Mouse (Mus musculus) heart, postnatal 10 days (tissue): ENCODE measurements around the gene Zfp967. TPM values are rescaled to one million over a fixed set of nuclear protein-coding genes. Genes with fewer than 3 reads are reported as not detected.
"Not testable (repeated sequence)": the region's sequence is repeated elsewhere in the genome, so short reads cannot be mapped to it uniquely, and the experiment has no call there.

ENCODE experiments used
- DNase-seq, 2 experiments: peaks; one replicate each; pipeline ENCODE4 v3.0.0; 2021
- intact Hi-C: fragments of 180-260 bp; cut with DNase I; formaldehyde crosslinking; loops from one replicate; pipeline ENCODE4 v1.15.1; 2025
- total RNA-seq, 2 experiments: library from RNA; stranded (reverse); gene quantifications; 2 replicates each; pipeline ENCODE4 v1.2.3; 2021

Zfp967 gene
- total RNA-seq, result not detected

DNA sequence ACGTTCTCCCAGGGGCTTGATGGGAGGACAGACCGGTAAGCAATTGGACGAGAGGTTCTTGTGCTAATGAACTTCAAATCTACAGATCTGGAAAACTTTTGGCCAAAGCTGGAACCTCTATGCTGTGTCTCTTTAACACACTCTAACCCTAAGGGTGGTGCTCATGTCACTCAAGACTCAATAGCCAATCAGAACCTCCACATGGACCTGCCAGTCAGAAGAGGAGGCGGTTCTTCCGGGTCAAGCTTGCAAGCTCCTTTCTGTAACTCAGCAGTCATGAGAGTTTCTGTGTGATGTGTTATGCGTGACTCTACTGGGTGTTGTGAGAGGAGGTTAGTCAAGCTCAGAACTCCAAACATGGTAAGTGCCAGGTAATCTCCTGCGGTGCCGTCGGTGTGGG is at the start of gene Zfp967:
TSS of gene Zfp967 (plus strand) at position 301 of the 400 bp plus-strand sequence.
- DNase-seq, intact Hi-C loops: not testable (repeated sequence)

DNA sequence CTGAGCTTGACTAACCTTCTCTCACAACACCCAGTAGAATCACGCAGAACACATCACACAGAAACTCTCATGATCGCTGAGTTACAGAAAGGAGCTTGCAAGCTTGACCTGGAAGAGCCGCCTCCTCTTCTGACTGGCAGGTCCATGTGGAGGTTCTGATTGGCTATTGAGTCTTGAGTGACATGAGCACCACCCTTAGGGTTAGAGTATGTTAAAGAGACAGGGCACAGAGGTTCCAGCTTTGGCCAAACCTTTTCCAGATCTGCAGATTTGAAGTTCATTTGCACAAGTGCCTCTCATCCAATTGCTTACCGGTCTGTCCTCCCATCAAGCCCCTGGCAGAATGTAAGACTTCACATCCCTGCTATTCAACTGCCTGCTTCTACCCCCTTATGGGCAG is 34.2 kb upstream of the Zfp967 start, which contains the start of gene Gm14434:
TSS of gene Gm14434 (minus strand) at position 101 of the 400 bp plus-strand sequence.
- intact Hi-C loops, DNase-seq: not testable (repeated sequence)

Other genes with a start within 250 kb of the Zfp967 start
- gene Gm11009, start 201.6 kb upstream of the Zfp967 start, total RNA-seq, result not detected
- 10 to 100 TPM; 12.8 to 13.6 TPM for gene Gm14435, start 97.5 kb upstream of the Zfp967 start, total RNA-seq
- gene Gm14434, start 34.3 kb upstream of the Zfp967 start, total RNA-seq, result under 1 TPM in 1 of 2 experiments, not detected in 1; 0.57 TPM
- gene Gm14308, start 115.3 kb downstream of the Zfp967 start, total RNA-seq, result 1 to 10 TPM; 1.4 to 1.6 TPM
- 10 to 100 TPM in 1 of 2 experiments, 1 to 10 TPM in 1; 8.3 to 10.4 TPM for gene Zfp973, start 149.5 kb downstream of the Zfp967 start, total RNA-seq
- 1 to 10 TPM; 5.8 to 8.7 TPM for gene Gm14305, start 187.3 kb downstream of the Zfp967 start, total RNA-seq